Mouse (Mus musculus) forebrain, postnatal 0 days (tissue): ENCODE measurements at regions not wholly inside any gene's neighbourhood (a gene's known extent, or its start where the extent isn't known, plus 50 kb on each side); places are given as distances from the start of the nearest gene placed in this dataset.

Experiments used
- ATAC-seq: fragments of 200-750 bp; cut with Nextera tagmentation; 2 replicates; pipeline ENCODE4 v1.8.0; 2017; ENCODE audit warnings: mild to moderate bottlenecking, moderate library complexity
- DNase-seq: peaks from one replicate; pipeline ENCODE4 v3.0.0-alpha.2; 2015
- H3K27ac ChIP-seq: fragments of 300-500 bp; sonication (generic); 2 replicates; pipeline ENCODE4 v1.5.1; 2014; ENCODE audit warnings: low read depth, mild to moderate bottlenecking, antibody characterized with exemption, low read length, moderate library complexity, mixed read lengths
- H3K27me3 ChIP-seq: fragments of 300-500 bp; sonication (generic); 2 replicates; pipeline ENCODE4 v1.6.1; 2014; ENCODE audit warnings: mild to moderate bottlenecking, low read length, mixed read lengths; ENCODE audit not compliant: insufficient read depth
- H3K36me3 ChIP-seq: fragments of 300-500 bp; sonication (generic); 2 replicates; pipeline ENCODE4 v1.6.1; 2014; ENCODE audit warnings: mild to moderate bottlenecking, moderate library complexity; ENCODE audit not compliant: insufficient read depth
- H3K4me1 ChIP-seq: fragments of 300-500 bp; sonication (generic); 2 replicates; pipeline ENCODE4 v1.6.1; 2014; ENCODE audit warnings: antibody characterized with exemption; ENCODE audit not compliant: insufficient read depth
- H3K4me2 ChIP-seq: fragments of 300-500 bp; sonication (generic); 2 replicates; pipeline ENCODE4 v1.6.1; 2014; ENCODE audit warnings: low read depth, mild to moderate bottlenecking, moderate library complexity
- H3K4me3 ChIP-seq: fragments of 300-500 bp; sonication (generic); 2 replicates; pipeline ENCODE4 v1.5.1; 2014; ENCODE audit warnings: low read depth, low read length, mixed read lengths
- H3K9ac ChIP-seq: fragments of 300-500 bp; sonication (generic); 2 replicates; pipeline ENCODE4 v1.6.1; 2014; ENCODE audit warnings: mild to moderate bottlenecking
- H3K9me3 ChIP-seq: fragments of 300-500 bp; sonication (generic); 2 replicates; pipeline ENCODE4 v1.6.1; 2016; ENCODE audit warnings: low read length
- CTCF ChIP-seq: sonication (generic); IDR thresholded peaks from 2 replicates; pipeline ENCODE4 v1.5.1; 2016; ENCODE audit warnings: antibody characterized with exemption, control low read depth, low read depth
- WGBS: fragments of 180-500 bp; shearing (Covaris S2); extraction: QIAGEN DNeasy Blood & Tissue Kit; methylation state at CpG from one replicate; pipeline ENCODE4 v1.1.7; 2014; 5-methylcytosine and 5-hydroxymethylcytosine counted together

DNA sequence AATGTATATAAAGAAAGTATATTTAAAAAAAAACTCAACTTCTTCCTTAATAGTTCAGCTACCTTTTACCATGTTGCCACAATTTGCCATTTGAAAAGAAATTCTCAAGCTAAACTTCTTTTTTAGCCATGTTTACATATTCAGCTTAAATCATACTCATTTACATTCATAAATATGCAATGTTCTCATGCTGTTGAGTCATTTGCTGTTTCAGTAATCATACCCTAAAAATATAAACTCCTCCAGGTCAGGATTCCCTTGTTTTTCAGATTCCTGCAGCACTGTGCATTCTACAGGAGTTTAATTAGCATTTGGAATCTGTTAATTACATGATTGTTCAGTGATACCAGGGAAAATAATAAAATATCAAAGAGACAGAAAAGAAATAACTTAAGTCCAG is 300.5 kb downstream of the Efnb2 start:
- DNase-seq, result no peak
- Histone ChIP-seq H3K4me3 (no peak overlapping the region), H3K9ac (no peak overlapping the region), H3K27me3 (no peaks in the 10 kb centered on the region), H3K4me1 (no peaks in the 10 kb centered on the region), H3K9me3 (no peaks in the 10 kb centered on the region), H3K4me2 (no peak overlapping the region), H3K27ac (no peak overlapping the region), H3K36me3 (no peaks in the 10 kb centered on the region)
- no peak for ATAC-seq
- TF ChIP-seq CTCF, result no peak

DNA sequence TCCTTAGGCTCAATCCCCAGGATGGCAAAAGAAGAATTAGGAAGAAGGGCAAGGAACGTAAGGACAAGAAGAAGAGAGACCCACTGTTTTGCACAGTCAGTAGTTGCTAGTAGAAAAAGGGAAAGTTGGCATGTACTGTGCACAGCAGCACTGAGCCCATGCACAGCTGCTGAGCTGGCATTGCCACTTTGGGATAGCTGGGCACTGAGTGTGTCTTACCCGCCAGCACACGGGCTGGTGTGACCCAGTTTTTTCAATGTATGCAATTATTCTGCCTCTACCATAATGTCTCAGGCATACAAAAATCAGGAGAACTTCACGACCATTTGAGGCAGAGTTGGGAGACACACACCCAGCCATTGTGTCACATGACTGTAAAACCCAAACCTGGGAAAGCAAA is 306.1 kb downstream of the Efnb2 start:
- H3K4me1 ChIP-seq, result no peaks in the 10 kb centered on the region
- no peak overlapping the region for H3K9ac ChIP-seq
- H3K27ac ChIP-seq, result no peak overlapping the region
- no peak overlapping the region for H3K4me2 ChIP-seq
- H3K27me3 ChIP-seq, result no peaks in the 10 kb centered on the region
- TF ChIP-seq CTCF, result no peak
- no peaks in the 10 kb centered on the region for H3K36me3 ChIP-seq
- DNase-seq (no peak), ATAC-seq (no peak)
- H3K4me3 ChIP-seq, result no peak overlapping the region
- 53% methylated on average over 4 of the region's 4 CpGs for WGBS
- H3K9me3 ChIP-seq, result no peaks in the 10 kb centered on the region

GRCm38 (mm10) chr8:8344661-8345060 is 316.4 kb downstream of the Efnb2 start:
- DNase-seq (no peak), ATAC-seq (no peak)
- H3K27me3 ChIP-seq, result no peaks in the 10 kb centered on the region
- H3K4me2 ChIP-seq, result no peak overlapping the region
- H3K36me3 ChIP-seq, result no peaks in the 10 kb centered on the region
- no peak for TF ChIP-seq CTCF
- no peaks in the 10 kb centered on the region for H3K4me1 ChIP-seq
- H3K9ac ChIP-seq, result no peak overlapping the region
- 79% methylated on average over 2 of the region's 2 CpGs for WGBS
- no peak overlapping the region for H3K27ac ChIP-seq
- no peaks in the 10 kb centered on the region for H3K9me3 ChIP-seq
- no peak overlapping the region for H3K4me3 ChIP-seq

DNA sequence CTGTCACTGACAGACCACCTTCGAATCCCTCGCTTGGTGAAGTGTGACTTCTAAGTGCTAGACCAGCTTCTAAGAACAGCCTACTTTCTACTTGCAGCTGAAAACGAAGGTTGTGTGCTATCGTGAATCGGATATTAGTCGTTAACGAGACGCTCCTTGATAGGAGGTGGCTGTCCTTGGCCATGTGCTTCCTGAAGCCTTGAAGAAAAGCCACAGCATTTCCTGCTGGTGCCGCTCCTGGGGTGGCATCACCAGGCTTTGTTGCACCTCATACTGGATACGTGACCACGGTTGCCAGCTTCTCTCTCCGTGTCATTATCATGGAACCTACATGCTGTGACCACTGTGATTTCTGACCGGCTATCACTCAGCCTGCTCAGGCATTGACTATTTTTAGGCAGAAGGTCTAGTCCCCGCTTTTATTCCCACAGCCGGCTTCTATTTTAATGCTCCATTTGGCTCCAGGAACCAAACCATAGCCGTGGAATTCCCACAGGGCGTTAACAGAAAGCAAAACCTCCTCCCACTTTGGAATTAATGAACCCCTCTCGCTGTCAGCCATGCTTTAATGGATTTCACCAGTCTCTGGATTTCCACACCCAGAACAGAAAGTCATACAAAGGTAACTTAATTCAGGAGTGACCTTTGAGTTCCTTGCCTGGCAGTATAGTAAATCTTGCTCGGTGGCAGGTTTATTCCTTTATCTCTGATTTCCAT is 325.6 kb downstream of the Efnb2 start:
- no peak overlapping the region for H3K4me2 ChIP-seq
- no peak for DNase-seq
- WGBS, result 58% methylated on average over 19 of the region's 19 CpGs

GRCm38 (mm10) chr8:8334515-8334914 is 326.5 kb downstream of the Efnb2 start:
- H3K27me3 ChIP-seq, result no peaks in the 10 kb centered on the region

More for the DNA sequence above, 325.6 kb downstream of the Efnb2 start:
- Histone ChIP-seq H3K27ac (no peak overlapping the region), H3K27me3 (no peaks in the 10 kb centered on the region), H3K4me1 (no peaks in the 10 kb centered on the region), H3K9ac (no peak overlapping the region), H3K4me3 (no peak overlapping the region), H3K36me3 (no peaks in the 10 kb centered on the region), H3K9me3 (no peaks in the 10 kb centered on the region)
- no peak for TF ChIP-seq CTCF
- no peak for ATAC-seq

GRCm38 (mm10) chr8:8331249-8331648 is 329.8 kb downstream of the Efnb2 start:
- Histone ChIP-seq H3K4me1 (0 out of 2 replicates have a peak, but pooled peaks cover 4% of the 10 kb centered on the region), H3K27me3 (no peaks in the 10 kb centered on the region), H3K27ac (no peak overlapping the region), H3K9me3 (no peaks in the 10 kb centered on the region), H3K4me2 (no peak overlapping the region), H3K36me3 (no peaks in the 10 kb centered on the region), H3K4me3 (no peak overlapping the region), H3K9ac (no peak overlapping the region)
- 0 out of 2 replicates have a peak, but pooled peaks have one; percentile 2 for TF ChIP-seq CTCF
- ATAC-seq (no peak), DNase-seq (no peak)
- WGBS, result 51% methylated on average over 7 of the region's 7 CpGs

More at GRCm38 (mm10) chr8:8334515-8334914, 326.5 kb downstream of the Efnb2 start:
- no peaks in the 10 kb centered on the region for H3K9me3 ChIP-seq
- no peaks in the 10 kb centered on the region for H3K36me3 ChIP-seq
- no peak for TF ChIP-seq CTCF
- H3K4me3 ChIP-seq, result no peak overlapping the region
- DNase-seq (no peak), ATAC-seq (peak; percentile 23; the same call in 1 of the 2 replicates)
- H3K27ac ChIP-seq, result no peak overlapping the region
- WGBS, result 84% methylated on average over 7 of the region's 7 CpGs
- no peak overlapping the region for H3K9ac ChIP-seq
- H3K4me1 ChIP-seq, result no peaks in the 10 kb centered on the region
- H3K4me2 ChIP-seq, result no peak overlapping the region

GRCm38 (mm10) chr8:8328010-8328666 is 332.9 kb downstream of the Efnb2 start:
- Histone ChIP-seq H3K27me3 (no peaks in the 10 kb centered on the region), H3K4me1 (peaks cover 11% of the 10 kb centered on the region; the same call in 1 of the 2 replicates), H3K4me3 (no peak overlapping the region), H3K36me3 (no peaks in the 10 kb centered on the region), H3K4me2 (no peak overlapping the region), H3K9me3 (no peaks in the 10 kb centered on the region), H3K9ac (no peak overlapping the region), H3K27ac (no peak overlapping the region)
- WGBS, result 31% methylated on average over 7 of the region's 7 CpGs
- DNase-seq, result peak; percentile 37
- no peak for TF ChIP-seq CTCF
- ATAC-seq, result peak; percentile 50; the same call in 1 of the 2 replicates
